Mouse (Mus musculus) hindbrain, embryonic 12.5 days (tissue): ENCODE measurements around the gene Btbd1. TPM values are rescaled to one million over a fixed set of nuclear protein-coding genes. Genes with fewer than 3 reads are reported as not detected.

Source experiments
- ATAC-seq: fragments of 200-750 bp; cut with Nextera tagmentation; 2 replicates; pipeline ENCODE4 v1.8.0; 2017; ENCODE audit warnings: moderate TSS enrichment; ENCODE audit not compliant: low FRiP score
- H3K27ac ChIP-seq: fragments of 300-500 bp; sonication (generic); 2 replicates; pipeline ENCODE4 v1.5.1; 2016; ENCODE audit warnings: mild to moderate bottlenecking
- H3K27me3 ChIP-seq: fragments of 300-500 bp; sonication (generic); 2 replicates; pipeline ENCODE4 v1.6.1; 2016; ENCODE audit warnings: mild to moderate bottlenecking
- H3K36me3 ChIP-seq: fragments of 300-500 bp; sonication (generic); 2 replicates; pipeline ENCODE4 v1.6.1; 2016; ENCODE audit warnings: mild to moderate bottlenecking
- H3K4me1 ChIP-seq: fragments of 300-500 bp; sonication (generic); 2 replicates; pipeline ENCODE4 v1.6.1; 2016
- H3K4me2 ChIP-seq: fragments of 300-500 bp; sonication (generic); replicated peaks from 2 replicates; pipeline ENCODE4 v1.6.1; 2016; ENCODE audit warnings: mild to moderate bottlenecking
- H3K4me3 ChIP-seq: fragments of 300-500 bp; sonication (generic); 2 replicates; pipeline ENCODE4 v1.5.1; 2016; ENCODE audit warnings: mild to moderate bottlenecking
- H3K9ac ChIP-seq: fragments of 300-500 bp; sonication (generic); 2 replicates; pipeline ENCODE4 v1.6.1; 2016; ENCODE audit warnings: mild to moderate bottlenecking, moderate library complexity
- H3K9me3 ChIP-seq: fragments of 300-500 bp; sonication (generic); replicated peaks from 2 replicates; pipeline ENCODE4 v1.6.1; 2016; ENCODE audit warnings: mild to moderate bottlenecking
- WGBS: fragments of 180-500 bp; shearing (Covaris S2); methylation state at CpG from one replicate; pipeline ENCODE4 v1.1.7; 2016; 5-methylcytosine and 5-hydroxymethylcytosine counted together
- polyA plus RNA-seq: library from polyadenylated mRNA; unstranded; fragments of >200 nt; fragmentation: Nextera tagmentation; extraction: Ambion mirVana; gene quantifications from 2 replicates; pipeline ENCODE4 v1.2.1, GENCODE M21; 2016

The Btbd1 gene
- polyA plus RNA-seq, 1 experiment from 2014 or later, result 111 TPM

- H3K4me3 ChIP-seq, result peak overlapping the region; percentile 92
- H3K27ac ChIP-seq, result peak overlapping the region; percentile 87
- peaks cover 9% of the 10 kb centered on the region for H3K4me1 ChIP-seq
- H3K9me3 ChIP-seq, result no peaks in the 10 kb centered on the region
- H3K4me2 ChIP-seq, result peak overlapping the region; percentile 94
- no peaks in the 10 kb centered on the region for H3K36me3 ChIP-seq
- peak; percentile 80 for ATAC-seq
- WGBS, result 3% methylated on average over 60 of the region's 60 CpGs
- H3K9ac ChIP-seq, result peak overlapping the region; percentile 85
- no peaks in the 10 kb centered on the region for H3K27me3 ChIP-seq
Measured at GRCm38 (mm10) chr7:81763110-81763845, 66.0 kb downstream of the Btbd1 start.

GRCm38 (mm10) chr7:81762180-81763109, 66.8 kb downstream of the Btbd1 start, which contains the start of gene Ramac:
Gene Ramac (plus strand): TSS chr7:81762925.
- H3K4me2 ChIP-seq, result peak within 1 kb of the TSS; percentile 94
- ATAC-seq, result peak; percentile 98
- H3K36me3 ChIP-seq, result no peaks in the 10 kb centered on the region
- peaks cover 9% of the 10 kb centered on the region for H3K4me1 ChIP-seq
- no peaks in the 10 kb centered on the region for H3K9me3 ChIP-seq
- H3K4me3 ChIP-seq, result peak within 1 kb of the TSS; percentile 92
- H3K27me3 ChIP-seq, result no peaks in the 10 kb centered on the region
- peak within 1 kb of the TSS; percentile 87 for H3K27ac ChIP-seq
- peak within 1 kb of the TSS; percentile 85 for H3K9ac ChIP-seq
- under 1% methylated on average over 55 of the region's 56 CpGs for WGBS

GRCm38 (mm10) chr7:81747956-81748355, 81.3 kb downstream of the Btbd1 start:
- Histone ChIP-seq H3K27me3 (no peaks in the 10 kb centered on the region), H3K4me3 (no peak overlapping the region), H3K4me1 (no peaks in the 10 kb centered on the region), H3K9ac (no peak overlapping the region), H3K9me3 (0 out of 2 replicates have a peak, but pooled peaks cover 4% of the 10 kb centered on the region), H3K36me3 (no peaks in the 10 kb centered on the region), H3K27ac (no peak overlapping the region), H3K4me2 (no peak overlapping the region)
- no peak for ATAC-seq
- 83% methylated on average over 3 of the region's 3 CpGs for WGBS

GRCm38 (mm10) chr7:81744145-81744544, 85.1 kb downstream of the Btbd1 start:
- Histone ChIP-seq H3K4me3 (no peak overlapping the region), H3K9ac (no peak overlapping the region), H3K36me3 (no peaks in the 10 kb centered on the region), H3K9me3 (0 out of 2 replicates have a peak, but pooled peaks cover 4% of the 10 kb centered on the region), H3K4me2 (no peak overlapping the region), H3K27me3 (no peaks in the 10 kb centered on the region), H3K4me1 (no peaks in the 10 kb centered on the region), H3K27ac (no peak overlapping the region)
- ATAC-seq, result no peak
- 74% methylated on average over 4 of the region's 4 CpGs for WGBS

Other genes starting within 250 kb of the Btbd1 start
- 29.3 and 34.8 TPM in 2 replicates for gene Homer2, start 121.9 kb downstream of the Btbd1 start, polyA plus RNA-seq
- 117 and 125 TPM in 2 replicates for gene Ramac, start 66.5 kb downstream of the Btbd1 start, polyA plus RNA-seq
- gene 3110040N11Rik, start 40.0 kb downstream of the Btbd1 start, polyA plus RNA-seq, result 43.2 and 44.6 TPM in 2 replicates
- not detected in 2 replicates for gene Gm10160, start 26.4 kb upstream of the Btbd1 start, polyA plus RNA-seq
- gene Tm6sf1, start 29.6 kb upstream of the Btbd1 start, polyA plus RNA-seq, result 13.0 and 13.5 TPM in 2 replicates
- 57.5 and 61.0 TPM in 2 replicates for gene Hdgfl3, start 105.0 kb upstream of the Btbd1 start, polyA plus RNA-seq
- gene Bnc1, start 162.9 kb upstream of the Btbd1 start, polyA plus RNA-seq, result 1.1 and 1.9 TPM in 2 replicates